Comparison of ENCODE assay signal across 16 mouse cellular contexts in the genomic region with DNA sequence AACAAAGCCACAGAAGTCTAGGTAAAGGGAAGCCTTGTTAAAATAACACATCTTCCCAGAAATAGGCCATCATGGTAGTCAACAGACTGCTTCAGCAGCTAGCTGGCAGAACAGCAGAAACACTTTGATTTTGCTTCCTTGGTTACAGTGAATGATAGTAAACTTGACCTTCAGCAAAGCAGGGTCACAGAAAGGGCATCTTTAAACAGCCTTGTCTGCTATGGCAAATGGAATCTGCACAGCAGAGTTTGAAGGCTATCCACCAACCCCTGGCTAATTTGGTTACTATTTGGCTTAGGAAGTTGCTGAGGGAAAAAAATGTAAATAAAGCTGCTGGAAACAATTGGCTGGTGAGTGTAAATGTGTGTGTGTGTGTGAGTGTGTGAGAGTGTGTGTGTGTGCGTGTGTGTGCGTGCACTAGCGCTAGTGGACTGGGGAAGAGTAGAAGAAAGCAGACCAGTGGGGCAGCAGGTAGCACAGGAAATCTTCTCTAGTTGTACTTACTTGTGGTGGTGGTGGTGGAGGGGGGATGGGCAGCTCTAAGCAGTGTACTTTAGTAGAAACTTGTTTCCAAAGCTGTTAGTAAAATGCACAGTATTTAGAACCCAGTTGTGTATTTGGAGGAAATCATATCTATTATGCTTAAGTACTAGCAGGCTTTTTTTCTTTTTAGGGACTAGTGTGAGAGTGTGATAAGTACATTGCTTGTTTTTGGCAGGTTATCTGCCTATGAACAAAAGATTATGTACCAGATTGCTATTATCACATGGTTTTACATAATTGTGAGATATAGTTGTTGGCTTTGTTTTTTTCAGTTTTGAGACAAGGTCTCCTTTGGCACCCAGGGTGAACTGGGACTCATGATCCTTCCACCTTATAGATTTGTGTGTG. TPM values are rescaled to one million over a fixed set of nuclear protein-coding genes. Genes with fewer than 3 reads are reported as not detected.
A peak's percentile ranks its signal among the peaks of the same experiment; 100 is the strongest.
DNase-seq lines count a peak whose midpoint lies in the region; ATAC-seq and TF ChIP-seq lines count a peak whose summit lies in the region.
"Had no signal": no experiment of that assay in that cellular context is flagged by ENCODE, and none has a peak within 500 bp of the region (broad histone marks: within the 10 kb centered on the region; RNA-seq: fewer than 3 reads in every experiment).

No protein-coding gene starts in this region.

- H3K4me1 ChIP-seq in heart, embryonic 13.5 days = peaks cover 33% of the 10 kb centered on the region
- peaks cover 19% of the 10 kb centered on the region for H3K4me1 ChIP-seq in heart, embryonic 10.5 days
- H3K4me1 ChIP-seq in thymus, adult 2 months (replicated peaks; ENCODE audit: control insufficient read depth, insufficient read depth, low read length) = 0 out of 2 replicates have a peak, but pooled peaks cover 4% of the 10 kb centered on the region
- H3K4me1 ChIP-seq in intestine, postnatal 0 days (replicated peaks; ENCODE audit: control insufficient read depth, insufficient read depth, low read length) = no peaks in the 10 kb centered on the region
- H3K4me1 ChIP-seq: hindbrain, embryonic 10.5 days; limb, embryonic 15.5 days had no signal

- no peaks in the 10 kb centered on the region for H3K27me3 ChIP-seq in heart, embryonic 13.5 days (replicated peaks)
- H3K27me3 ChIP-seq in heart, embryonic 10.5 days (ENCODE audit: insufficient read depth, poor library complexity, severe bottlenecking) = no peaks in the 10 kb centered on the region
- no peaks in the 10 kb centered on the region for H3K27me3 ChIP-seq in thymus, adult 2 months (ENCODE audit: control insufficient read depth, insufficient read depth, low read length)
- H3K27me3 ChIP-seq in intestine, postnatal 0 days (replicated peaks; ENCODE audit: control insufficient read depth, insufficient read depth, low read length) = no peaks in the 10 kb centered on the region
- H3K27me3 ChIP-seq: embryonic facial prominence, embryonic 13.5 days; limb, embryonic 15.5 days had no signal

- TF ChIP-seq POLR2A in thymus, adult 2 months (IDR thresholded peaks at IDR 0.05; ENCODE audit: control insufficient read depth, extremely low read depth, insufficient read depth, low read length, poor library complexity) = no peak

- no peak overlapping the region for H3K4me2 ChIP-seq in heart, embryonic 13.5 days
- no peak overlapping the region for H3K4me2 ChIP-seq in intestine, postnatal 0 days (replicated peaks; ENCODE audit: low read depth)
- H3K4me2 ChIP-seq: embryonic facial prominence, embryonic 13.5 days; limb, embryonic 15.5 days had no signal

- no peak overlapping the region for H3K4me3 ChIP-seq in heart, embryonic 13.5 days
- H3K4me3 ChIP-seq in heart, embryonic 10.5 days = no peak overlapping the region
- H3K4me3 ChIP-seq in thymus, adult 2 months (ENCODE audit: control insufficient read depth, insufficient read depth, low read length) = no peak overlapping the region
- H3K4me3 ChIP-seq in intestine, postnatal 0 days (ENCODE audit: low read depth, low read length) = no peak overlapping the region
- H3K4me3 ChIP-seq: embryonic facial prominence, embryonic 13.5 days; hindbrain, embryonic 10.5 days; limb, embryonic 15.5 days; myocyte had no signal

- TF ChIP-seq CTCF in thymus, adult 2 months (IDR thresholded peaks at IDR 0.05; ENCODE audit: borderline replicate concordance, control insufficient read depth, extremely low read depth, insufficient read depth, low read length, poor library complexity) = no peak
- no peak for TF ChIP-seq CTCF in intestine, postnatal 0 days (IDR thresholded peaks at IDR 0.05; ENCODE audit: low read depth)

- H3K9ac ChIP-seq in heart, embryonic 13.5 days = no peak overlapping the region
- no peak overlapping the region for H3K9ac ChIP-seq in intestine, postnatal 0 days (ENCODE audit: low read depth, low read length)
- H3K9ac ChIP-seq: embryonic facial prominence, embryonic 13.5 days; limb, embryonic 15.5 days had no signal

- no peaks in the 10 kb centered on the region for H3K9me3 ChIP-seq in heart, embryonic 13.5 days
- H3K9me3 ChIP-seq in heart, embryonic 10.5 days = no peaks in the 10 kb centered on the region
- no peaks in the 10 kb centered on the region for H3K9me3 ChIP-seq in intestine, postnatal 0 days (ENCODE audit: control insufficient read depth)
- H3K9me3 ChIP-seq: embryonic facial prominence, embryonic 13.5 days; hindbrain, embryonic 10.5 days; limb, embryonic 15.5 days had no signal

- 79% methylated on average over 3 of the region's 3 CpGs for WGBS in heart, embryonic 13.5 days
- WGBS in heart, embryonic 10.5 days = 87% methylated on average over 3 of the region's 3 CpGs
- WGBS in thymus, adult 2 months = 49% methylated on average over 3 of the region's 3 CpGs
- 73% methylated on average over 3 of the region's 3 CpGs for WGBS in intestine, postnatal 0 days

- ATAC-seq in heart, embryonic 13.5 days (ENCODE audit: extremely low read depth, insufficient number of reproducible peaks, low FRiP score, low TSS enrichment) = no peak
- ATAC-seq in common myeloid progenitor, adult 5-6 weeks (replicated peaks; ENCODE audit: low read depth, poor library complexity, severe bottlenecking) = 0 out of 2 replicates have a peak, but pooled peaks have one; percentile 22
- no peak for ATAC-seq in intestine, postnatal 0 days
- ATAC-seq in monocyte, adult 5-6 weeks (replicated peaks; ENCODE audit: insufficient number of reproducible peaks, low FRiP score, low TSS enrichment, poor library complexity, severe bottlenecking) = no peak
- ATAC-seq: forebrain, embryonic 16.5 days had no signal

- H3K27ac ChIP-seq in heart, embryonic 13.5 days (replicated peaks) = 0 out of 2 replicates have a peak overlapping the region, but pooled peaks have one; percentile 38
- no peak overlapping the region for H3K27ac ChIP-seq in heart, embryonic 10.5 days
- H3K27ac ChIP-seq in thymus, adult 2 months (ENCODE audit: control insufficient read depth, insufficient read depth, low read length) = no peak overlapping the region
- H3K27ac ChIP-seq in intestine, postnatal 0 days (ENCODE audit: low read depth, low read length) = no peak overlapping the region
- H3K27ac ChIP-seq: hindbrain, embryonic 10.5 days; limb, embryonic 15.5 days had no signal

- DNase-seq in heart, embryonic 10.5 days (ENCODE audit: low spot score) = no peak
- peak; percentile 13 for DNase-seq in thymus, adult 2 months
- no peak for DNase-seq in thymus, postnatal 10 days (ENCODE audit: low spot score in 2 of 2)
- DNase-seq in thymus, postnatal 4 days = peak; percentile 47
- DNase-seq: cerebellum, adult 11 months; heart, adult 18-20 months; kidney, adult 9 months had no signal

- H3K36me3 ChIP-seq in heart, embryonic 13.5 days = peaks cover 9% of the 10 kb centered on the region
- 0 out of 2 replicates have a peak, but pooled peaks cover 3% of the 10 kb centered on the region for H3K36me3 ChIP-seq in heart, embryonic 10.5 days
- no peaks in the 10 kb centered on the region; the same call in 1 of the 2 replicates for H3K36me3 ChIP-seq in thymus, adult 2 months (ENCODE audit: control insufficient read depth, insufficient read depth, low read length)
- H3K36me3 ChIP-seq in intestine, postnatal 0 days (ENCODE audit: control insufficient read depth, insufficient read depth) = peaks cover 12% of the 10 kb centered on the region; the same call in 1 of the 2 replicates

RNA-seq across cellular contexts. Expression of a gene that starts 41.1 kb away (rescaled TPM):
- 10.2 and 10.3 TPM in 2 replicates for polyA plus RNA-seq in heart, embryonic 13.5 days (2015; fragmentation: Nextera tagmentation; extraction: Ambion mirVana)
- polyA plus RNA-seq in heart, embryonic 10.5 days (2016; fragmentation: Nextera tagmentation; extraction: Ambion mirVana) = 15.0 and 15.6 TPM in 2 replicates
- polyA plus RNA-seq in thymus, adult 2 months (2012; rRNA removed) = 52.6 and 54.6 TPM in 2 replicates
- 60.5 and 66.0 TPM in 2 replicates for total RNA-seq in common myeloid progenitor, adult 5-6 weeks (2017)
- 8.1 and 9.6 TPM in 2 replicates for polyA plus RNA-seq in intestine, postnatal 0 days (2015; fragmentation: Nextera tagmentation; extraction: Ambion mirVana)
- total RNA-seq in monocyte, adult 5-6 weeks (2017) = 62.5 to 89.1 TPM (median 62.9 TPM) in 3 replicates

RNA-seq across cellular contexts. Expression of a gene that starts 51.6 kb away (rescaled TPM):
- polyA plus RNA-seq in heart, embryonic 13.5 days (2015; fragmentation: Nextera tagmentation; extraction: Ambion mirVana) = 66.8 and 81.7 TPM in 2 replicates
- 86.0 and 95.1 TPM in 2 replicates for polyA plus RNA-seq in heart, embryonic 10.5 days (2016; fragmentation: Nextera tagmentation; extraction: Ambion mirVana)
- polyA plus RNA-seq in thymus, adult 2 months (2012; rRNA removed) = 16.6 and 16.9 TPM in 2 replicates
- total RNA-seq in common myeloid progenitor, adult 5-6 weeks (2017) = 59.8 and 74.8 TPM in 2 replicates
- 49.1 and 54.2 TPM in 2 replicates for polyA plus RNA-seq in intestine, postnatal 0 days (2015; fragmentation: Nextera tagmentation; extraction: Ambion mirVana)
- 22.4 to 25.1 TPM (median 23.8 TPM) in 3 replicates for total RNA-seq in monocyte, adult 5-6 weeks (2017)

Comparison
In these comparisons a context has a peak if more than half of its experiments do, and no peak if none do; other contexts are left out.
1. DNase-seq: peak in thymus, adult 2 months (single experiment) and thymus, postnatal 4 days (single experiment); none in heart, embryonic 10.5 days (single experiment) and thymus, postnatal 10 days (0 of 2).